Mouse (Mus musculus) embryonic facial prominence, embryonic 14.5 days (tissue): ENCODE measurements around the gene Ppp1r21. TPM values are rescaled to one million over a fixed set of nuclear protein-coding genes. Genes with fewer than 3 reads are reported as not detected.

ENCODE experiments used
- ATAC-seq: fragments of 200-750 bp; cut with Nextera tagmentation; 2 replicates; pipeline ENCODE4 v1.8.0; 2017; ENCODE audit warnings: low read depth, moderate number of reproducible peaks, moderate TSS enrichment
- DNase-seq: peaks from one replicate; pipeline ENCODE4 v3.0.0-alpha.2; 2015; ENCODE audit warnings: low spot score
- H3K27ac ChIP-seq: fragments of 300-500 bp; sonication (generic); replicated peaks from 2 replicates; pipeline ENCODE4 v1.5.1; 2014; ENCODE audit warnings: low read depth, mild to moderate bottlenecking, low read length, moderate library complexity
- H3K27me3 ChIP-seq: fragments of 300-500 bp; sonication (generic); replicated peaks from 2 replicates; pipeline ENCODE4 v1.6.1; 2014; ENCODE audit warnings: low read length; ENCODE audit not compliant: control insufficient read depth, insufficient read depth
- H3K36me3 ChIP-seq: fragments of 300-500 bp; sonication (generic); 2 replicates; pipeline ENCODE4 v1.6.1; 2014; ENCODE audit warnings: low read length, mixed read lengths; ENCODE audit not compliant: control insufficient read depth, insufficient read depth
- H3K4me1 ChIP-seq: fragments of 300-500 bp; sonication (generic); 2 replicates; pipeline ENCODE4 v1.6.1; 2014; ENCODE audit warnings: antibody characterized with exemption, low read length; ENCODE audit not compliant: control insufficient read depth, insufficient read depth
- H3K4me2 ChIP-seq: fragments of 300-500 bp; sonication (generic); 2 replicates; pipeline ENCODE4 v1.6.1; 2014; ENCODE audit warnings: low read depth, mild to moderate bottlenecking, low read length, moderate library complexity, mixed read lengths
- H3K4me3 ChIP-seq: fragments of 300-500 bp; sonication (generic); 2 replicates; pipeline ENCODE4 v1.5.1; 2014; ENCODE audit warnings: low read depth, mild to moderate bottlenecking, low read length
- H3K9ac ChIP-seq: fragments of 300-500 bp; sonication (generic); 2 replicates; pipeline ENCODE4 v1.6.1; 2014; ENCODE audit warnings: low read depth, mild to moderate bottlenecking, low read length, moderate library complexity, mixed read lengths
- H3K9me3 ChIP-seq: fragments of 300-500 bp; sonication (generic); 2 replicates; pipeline ENCODE4 v1.6.1; 2016; ENCODE audit warnings: low read length; ENCODE audit not compliant: control insufficient read depth
- WGBS: fragments of 180-500 bp; shearing (Covaris S2); extraction: QIAGEN DNeasy Blood & Tissue Kit; methylation state at CpG from one replicate; pipeline ENCODE4 v1.1.7; 2014; 5-methylcytosine and 5-hydroxymethylcytosine counted together
- polyA plus RNA-seq: library from polyadenylated mRNA; unstranded; fragments of >200 nt; fragmentation: Nextera tagmentation; extraction: Ambion mirVana; gene quantifications from 2 replicates; pipeline ENCODE4 v1.2.1, GENCODE M21; 2014

Gene Ppp1r21
- 23.5 and 24.1 TPM in 2 replicates for polyA plus RNA-seq

DNA sequence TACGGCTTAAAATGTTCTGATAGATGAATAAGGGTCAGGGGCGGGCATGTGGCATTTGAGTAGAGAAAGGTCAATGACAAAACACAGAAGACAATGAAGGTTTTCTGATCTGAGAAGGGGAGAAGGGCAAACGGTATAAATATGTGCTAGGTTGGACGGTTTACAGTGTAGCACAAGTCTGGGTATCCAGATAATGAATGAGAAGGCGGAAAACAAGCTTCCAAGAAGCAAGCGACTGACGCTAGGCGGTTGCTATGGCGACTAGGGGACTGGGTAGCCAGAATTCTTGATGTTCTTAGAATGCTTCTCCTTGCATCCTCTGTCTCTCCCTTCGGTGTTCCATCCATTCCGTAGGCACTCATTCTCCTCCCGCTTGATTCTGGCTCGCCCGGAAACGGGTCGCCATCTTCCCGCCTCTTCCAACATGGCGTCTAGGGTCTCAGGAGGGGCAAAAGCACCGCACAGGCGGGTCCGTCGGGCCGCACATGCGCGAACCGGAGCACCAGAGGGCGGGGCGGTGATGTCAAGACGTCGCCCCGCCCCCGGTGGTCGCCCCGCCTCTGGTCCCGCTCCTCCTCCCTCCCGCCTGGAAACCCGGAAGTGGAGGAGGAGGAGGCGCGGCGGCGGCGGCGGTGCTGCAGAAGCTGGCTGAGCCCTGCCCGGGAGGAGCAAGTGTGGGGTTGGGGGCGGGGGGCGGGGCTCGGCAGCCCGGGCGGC, at the start of gene Ppp1r21:
Gene Ppp1r21, plus strand, starts transcription at position 600 of the 717 bp plus-strand sequence.
- 8% methylated on average over 29 of the region's 49 CpGs for WGBS
- Histone ChIP-seq H3K4me2 (peak within 1 kb of the TSS; percentile 63), H3K27ac (peak within 1 kb of the TSS; percentile 82), H3K4me1 (peaks cover 11% of the 10 kb centered on the region; the same call in 1 of the 2 replicates), H3K9me3 (no peaks in the 10 kb centered on the region), H3K4me3 (peak within 1 kb of the TSS; percentile 70), H3K27me3 (no peaks in the 10 kb centered on the region), H3K36me3 (no peaks in the 10 kb centered on the region), H3K9ac (peak within 1 kb of the TSS; percentile 77)
- DNase-seq (peak; percentile 98), ATAC-seq (peak; percentile 97)

- no peak overlapping the region for H3K27ac ChIP-seq
- H3K4me1 ChIP-seq = no peaks in the 10 kb centered on the region
- no peak overlapping the region for H3K4me2 ChIP-seq
- WGBS = 89% methylated on average over 10 of the region's 10 CpGs
- ATAC-seq (no peak), DNase-seq (no peak)
- no peaks in the 10 kb centered on the region for H3K9me3 ChIP-seq
- no peak overlapping the region for H3K9ac ChIP-seq
- H3K4me3 ChIP-seq = no peak overlapping the region
- H3K36me3 ChIP-seq = peaks cover 5% of the 10 kb centered on the region; the same call in 1 of the 2 replicates
- no peaks in the 10 kb centered on the region for H3K27me3 ChIP-seq
Observed at GRCm38 (mm10) chr17:88480369-88480768, 49.5 kb upstream of the Ppp1r21 start.

DNA sequence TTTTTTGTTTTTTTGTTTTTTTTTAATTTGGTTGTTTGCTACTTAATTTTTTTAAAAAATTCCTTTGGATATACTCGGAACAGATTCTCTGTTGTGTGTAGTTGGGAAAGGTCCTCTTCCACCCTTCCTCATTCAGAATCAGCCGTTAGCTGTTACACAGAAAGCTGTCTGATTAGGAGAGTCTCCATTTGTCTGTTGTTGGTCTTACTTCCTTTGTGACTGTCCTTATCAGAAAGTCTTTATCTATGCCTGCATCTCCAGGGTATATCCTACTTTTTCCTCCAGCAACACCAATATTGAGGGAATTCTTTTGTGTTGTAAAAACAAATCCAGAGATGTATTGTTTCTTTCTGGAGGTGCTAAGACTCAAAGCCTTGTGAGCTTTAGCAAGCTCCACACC, 48.9 kb upstream of the Ppp1r21 start:
- H3K9me3 ChIP-seq = no peaks in the 10 kb centered on the region
- 81% methylated on average over 2 of the region's 2 CpGs for WGBS
- no peak overlapping the region for H3K9ac ChIP-seq
- H3K27ac ChIP-seq = no peak overlapping the region
- no peak overlapping the region for H3K4me2 ChIP-seq
- no peaks in the 10 kb centered on the region for H3K4me1 ChIP-seq
- peaks cover 5% of the 10 kb centered on the region; the same call in 1 of the 2 replicates for H3K36me3 ChIP-seq
- no peaks in the 10 kb centered on the region for H3K27me3 ChIP-seq
- DNase-seq = no peak
- no peak for ATAC-seq
- no peak overlapping the region for H3K4me3 ChIP-seq

- Histone ChIP-seq H3K9ac (no peak overlapping the region), H3K4me2 (no peak overlapping the region), H3K4me3 (no peak overlapping the region), H3K9me3 (no peaks in the 10 kb centered on the region), H3K36me3 (0 out of 2 replicates have a peak, but pooled peaks cover 5% of the 10 kb centered on the region), H3K27me3 (no peaks in the 10 kb centered on the region), H3K27ac (no peak overlapping the region), H3K4me1 (no peaks in the 10 kb centered on the region)
- no peak for ATAC-seq
- DNase-seq = no peak
- WGBS = 93% methylated on average over 3 of the region's 3 CpGs
Observed at GRCm38 (mm10) chr17:88481587-88481986, 48.3 kb upstream of the Ppp1r21 start.

- DNase-seq (no peak), ATAC-seq (no peak)
- Histone ChIP-seq H3K9me3 (no peaks in the 10 kb centered on the region), H3K4me3 (no peak overlapping the region), H3K4me2 (no peak overlapping the region), H3K27me3 (no peaks in the 10 kb centered on the region), H3K27ac (no peak overlapping the region), H3K36me3 (0 out of 2 replicates have a peak, but pooled peaks cover 7% of the 10 kb centered on the region), H3K4me1 (no peaks in the 10 kb centered on the region), H3K9ac (no peak overlapping the region)
- WGBS = 93% methylated on average over 11 of the region's 11 CpGs
Observed at GRCm38 (mm10) chr17:88484539-88484938, 45.4 kb upstream of the Ppp1r21 start.

- DNase-seq (no peak), ATAC-seq (no peak)
- Histone ChIP-seq H3K4me2 (no peak overlapping the region), H3K4me3 (no peak overlapping the region), H3K4me1 (no peaks in the 10 kb centered on the region), H3K9ac (no peak overlapping the region), H3K36me3 (0 out of 2 replicates have a peak, but pooled peaks cover 7% of the 10 kb centered on the region), H3K27me3 (no peaks in the 10 kb centered on the region), H3K9me3 (no peaks in the 10 kb centered on the region), H3K27ac (no peak overlapping the region)
- 89% methylated on average over 1 of the region's 1 CpGs for WGBS
Observed at GRCm38 (mm10) chr17:88484951-88485350, 45.0 kb upstream of the Ppp1r21 start.

DNA sequence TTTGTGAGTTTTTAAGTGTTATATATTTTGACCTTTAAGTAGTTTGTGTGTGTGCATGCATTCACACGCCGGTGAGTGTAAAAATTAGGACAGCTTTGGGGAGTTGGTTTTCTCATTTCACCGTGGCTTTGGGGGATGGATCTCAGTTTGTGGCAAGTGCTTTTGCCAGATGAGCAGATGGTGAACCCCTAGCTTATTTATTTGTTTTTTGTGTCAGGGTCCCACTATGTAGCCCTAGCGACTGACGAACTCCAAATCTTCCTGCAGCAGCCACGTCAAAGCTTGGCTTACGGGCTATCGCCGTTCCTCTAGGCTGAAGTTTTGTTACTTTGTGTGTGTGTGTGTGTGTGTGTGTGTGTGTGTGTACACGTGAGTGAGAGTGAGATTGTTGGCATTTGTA, 39.4 kb upstream of the Ppp1r21 start:
- WGBS = 84% methylated on average over 10 of the region's 10 CpGs
- 0 out of 2 replicates have a peak, but pooled peaks cover 6% of the 10 kb centered on the region for H3K4me1 ChIP-seq
- no peak overlapping the region for H3K9ac ChIP-seq
- H3K4me2 ChIP-seq = no peak overlapping the region
- H3K36me3 ChIP-seq = 0 out of 2 replicates have a peak, but pooled peaks cover 21% of the 10 kb centered on the region
- DNase-seq (no peak), ATAC-seq (no peak)
- no peaks in the 10 kb centered on the region for H3K27me3 ChIP-seq
- no peak overlapping the region for H3K4me3 ChIP-seq
- H3K27ac ChIP-seq = no peak overlapping the region
- H3K9me3 ChIP-seq = no peaks in the 10 kb centered on the region

DNA sequence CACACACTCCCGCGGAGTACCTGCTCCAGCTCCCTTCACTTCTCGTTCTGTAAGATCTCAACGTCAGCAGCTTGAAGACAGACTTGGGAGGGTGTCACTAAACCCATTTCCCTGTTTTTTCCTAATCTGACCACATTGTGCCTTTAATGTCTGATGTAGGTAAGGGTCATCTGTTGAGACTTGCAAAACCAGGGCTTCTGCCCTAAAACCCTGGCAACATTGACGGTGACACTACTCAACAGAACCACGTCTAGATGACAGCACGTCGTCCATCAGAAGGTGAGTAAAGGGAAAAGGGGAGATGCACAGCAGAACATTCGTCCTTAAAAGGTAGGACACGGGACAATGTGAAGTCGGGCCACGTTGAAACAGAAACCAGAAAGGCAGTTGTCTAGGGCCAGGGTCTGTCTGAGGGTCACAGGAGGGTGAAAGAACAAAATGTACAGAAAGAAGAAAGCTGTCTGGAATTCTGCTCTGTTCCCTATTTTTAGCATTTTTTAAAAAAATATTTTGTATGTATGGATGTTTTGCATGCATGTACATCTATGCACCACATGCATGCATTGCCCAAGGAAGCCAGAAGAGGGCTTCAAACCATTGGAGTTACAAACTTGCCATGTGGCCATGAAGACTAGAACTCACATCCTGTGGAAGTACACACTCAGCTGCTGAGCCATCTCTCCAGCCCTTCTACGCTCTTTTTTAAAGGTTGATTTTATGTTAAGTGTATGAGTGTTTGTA, 38.4 kb upstream of the Ppp1r21 start:
- ATAC-seq = no peak
- no peak overlapping the region for H3K27ac ChIP-seq
- 0 out of 2 replicates have a peak, but pooled peaks cover 6% of the 10 kb centered on the region for H3K4me1 ChIP-seq
- H3K9ac ChIP-seq = no peak overlapping the region
- no peak overlapping the region for H3K4me3 ChIP-seq
- WGBS = 96% methylated on average over 13 of the region's 13 CpGs
- H3K36me3 ChIP-seq = 0 out of 2 replicates have a peak, but pooled peaks cover 17% of the 10 kb centered on the region
- DNase-seq = no peak
- H3K4me2 ChIP-seq = no peak overlapping the region
- H3K27me3 ChIP-seq = no peaks in the 10 kb centered on the region
- no peaks in the 10 kb centered on the region for H3K9me3 ChIP-seq
